Mouse (Mus musculus): ENCODE data around the gene Tusc2. TPM values are rescaled to one million over a fixed set of nuclear protein-coding genes. Genes with fewer than 3 reads are reported as not detected.

Tusc2 gene
- total RNA-seq, 1 experiment: 14.2 TPM

DNA sequence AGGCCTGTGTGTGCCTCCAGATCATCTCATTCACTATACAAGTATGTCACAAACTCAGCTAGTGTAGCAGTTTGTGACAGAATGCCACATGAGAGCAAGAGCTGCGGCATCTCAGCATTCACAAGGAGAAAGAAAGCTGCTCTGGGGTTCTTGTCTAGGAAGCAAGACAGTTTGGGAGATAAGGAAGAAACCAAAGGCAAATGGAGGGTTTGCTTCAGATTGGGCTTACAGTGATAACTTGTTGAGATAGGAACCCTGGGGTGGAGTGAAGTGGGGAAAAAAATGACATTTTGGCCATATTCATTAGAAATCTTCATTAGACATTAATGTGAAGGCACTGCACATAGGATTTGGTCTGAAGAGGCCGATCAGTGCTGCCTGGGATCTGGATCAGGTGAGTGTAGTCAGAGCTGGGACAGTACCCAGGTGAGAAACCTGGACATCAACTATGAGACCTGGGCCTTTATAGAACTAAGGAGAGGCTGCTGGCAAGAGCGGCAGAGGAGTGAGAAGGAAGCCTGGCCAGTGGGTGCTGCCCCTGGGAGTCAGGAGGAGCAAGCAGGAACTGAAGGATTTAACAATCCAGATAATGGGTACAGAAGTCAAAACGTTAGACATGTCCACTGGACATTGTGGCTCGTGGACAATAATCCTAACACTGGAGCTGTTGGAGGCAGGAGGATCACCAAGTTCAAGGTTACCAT is 10.2 kb upstream of the Tusc2 start:
- H3K4me3 ChIP-seq (ENCODE audit: insufficient read depth in 1 of 2, low read depth in 1 of 2, low read length in 2 of 2, poor library complexity in 1 of 2, severe bottlenecking in 1 of 2): peak overlapping the region in 1 of 2 experiments; percentile 61; a peak in 1 of 4 replicates
- peaks cover 9% of the 10 kb centered on the region for H3K36me3 ChIP-seq (ENCODE audit: control insufficient read depth, insufficient read depth, low read length, poor library complexity, severe bottlenecking)
- TF ChIP-seq ZNF384 (IDR thresholded peaks at IDR 0.05; ENCODE audit: low read depth, low read length) (no peak), CHD2 (IDR thresholded peaks at IDR 0.05; ENCODE audit: low read depth, low read length) (no peak), MAFK (IDR thresholded peaks at IDR 0.05; ENCODE audit: insufficient read depth, low read depth, low read length) (no peak), ZC3H11A (IDR thresholded peaks at IDR 0.05; ENCODE audit: borderline replicate concordance, low read depth, low read length) (no peak), HCFC1 (IDR thresholded peaks at IDR 0.05; ENCODE audit: borderline replicate concordance, insufficient read depth, low read length) (no peak)
- H3K9ac ChIP-seq (ENCODE audit: insufficient read depth, low read depth, low read length, poor library complexity, severe bottlenecking): no peak overlapping the region
- no peaks in the 10 kb centered on the region for H3K9me3 ChIP-seq (ENCODE audit: control insufficient read depth, insufficient read depth, low read depth, low read length)
- DNase-seq (ENCODE audit: low read depth, low spot score): no peak
- peaks cover 0 to 14% of the 10 kb centered on the region in 2 experiments; a peak in 1 of 4 replicates for H3K4me1 ChIP-seq (ENCODE audit: control insufficient read depth in 2 of 2, insufficient read depth in 2 of 2, low read length in 2 of 2, poor library complexity in 1 of 2)
- in situ Hi-C loops (cut with MboI; ENCODE audit: low sequenced_read_pairs in 2 of 2, unreplicated experiment in 2 of 2): no loop called here
- H3K27ac ChIP-seq (ENCODE audit: insufficient read depth, low read depth, low read length, poor library complexity, severe bottlenecking): no peak overlapping the region

DNA sequence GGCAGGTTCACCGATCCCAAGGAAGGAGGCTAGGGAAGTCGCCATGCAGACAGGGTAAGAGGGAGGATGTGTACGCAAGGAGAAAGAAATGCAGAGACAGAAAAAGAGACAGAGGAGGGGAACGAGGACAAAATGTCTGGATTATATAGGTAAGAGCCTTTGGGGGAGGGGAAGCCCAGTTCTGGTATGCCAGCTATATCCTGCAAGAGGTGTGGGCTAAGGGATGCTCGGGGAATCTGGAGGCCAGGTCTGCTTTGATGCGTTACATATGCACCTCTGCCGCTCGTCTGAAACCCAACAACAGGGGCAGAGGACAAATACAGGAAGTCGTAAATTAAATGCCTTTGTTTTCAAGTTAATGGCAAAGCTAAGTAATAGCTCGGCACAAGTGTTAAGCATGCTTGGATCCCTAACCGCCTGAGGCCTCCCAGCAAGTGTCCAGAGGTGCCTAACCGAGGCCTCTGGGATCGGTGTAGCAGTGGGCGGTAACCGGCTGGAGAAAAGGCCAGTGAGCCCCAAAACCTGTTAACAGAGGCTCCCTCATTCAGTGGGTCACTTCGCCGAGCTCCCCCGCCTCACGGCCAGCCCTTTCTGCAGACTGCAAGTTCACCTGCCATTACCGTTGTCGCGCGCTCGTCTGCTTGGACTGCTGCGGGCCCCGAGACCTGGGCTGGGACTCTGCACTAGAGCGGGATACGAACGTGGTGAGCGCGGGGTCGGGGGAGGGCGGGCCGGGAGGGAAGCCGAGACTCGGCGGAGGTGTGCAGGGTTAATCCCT is 9.3 kb upstream of the Tusc2 start:
- TF ChIP-seq HCFC1 (IDR thresholded peaks at IDR 0.05; ENCODE audit: borderline replicate concordance, insufficient read depth, low read length) (no peak), ZC3H11A (IDR thresholded peaks at IDR 0.05; ENCODE audit: borderline replicate concordance, low read depth, low read length) (no peak), MAFK (IDR thresholded peaks at IDR 0.05; ENCODE audit: insufficient read depth, low read depth, low read length) (no peak), ZNF384 (IDR thresholded peaks at IDR 0.05; ENCODE audit: low read depth, low read length) (no peak), CHD2 (IDR thresholded peaks at IDR 0.05; ENCODE audit: low read depth, low read length) (no peak)
- Histone ChIP-seq H3K9ac (ENCODE audit: insufficient read depth, low read depth, low read length, poor library complexity, severe bottlenecking) (peak overlapping the region; percentile 69), H3K36me3 (ENCODE audit: control insufficient read depth, insufficient read depth, low read length, poor library complexity, severe bottlenecking) (peaks cover 12% of the 10 kb centered on the region), H3K27ac (ENCODE audit: insufficient read depth, low read depth, low read length, poor library complexity, severe bottlenecking) (peak overlapping the region; percentile 4; the same call in 1 of the 2 replicates), H3K4me3 (ENCODE audit: insufficient read depth in 1 of 2, low read depth in 1 of 2, low read length in 2 of 2, poor library complexity in 1 of 2, severe bottlenecking in 1 of 2) (peak overlapping the region; percentile 61 to 67), H3K4me1 (ENCODE audit: control insufficient read depth in 2 of 2, insufficient read depth in 2 of 2, low read length in 2 of 2, poor library complexity in 1 of 2) (peaks cover 0 to 14% of the 10 kb centered on the region in 2 experiments; a peak in 1 of 4 replicates), H3K9me3 (ENCODE audit: control insufficient read depth, insufficient read depth, low read depth, low read length) (no peaks in the 10 kb centered on the region)
- DNase-seq (ENCODE audit: low read depth, low spot score): no peak
- in situ Hi-C loops (cut with MboI; ENCODE audit: low sequenced_read_pairs in 2 of 2, unreplicated experiment in 2 of 2): no loop called here

DNA sequence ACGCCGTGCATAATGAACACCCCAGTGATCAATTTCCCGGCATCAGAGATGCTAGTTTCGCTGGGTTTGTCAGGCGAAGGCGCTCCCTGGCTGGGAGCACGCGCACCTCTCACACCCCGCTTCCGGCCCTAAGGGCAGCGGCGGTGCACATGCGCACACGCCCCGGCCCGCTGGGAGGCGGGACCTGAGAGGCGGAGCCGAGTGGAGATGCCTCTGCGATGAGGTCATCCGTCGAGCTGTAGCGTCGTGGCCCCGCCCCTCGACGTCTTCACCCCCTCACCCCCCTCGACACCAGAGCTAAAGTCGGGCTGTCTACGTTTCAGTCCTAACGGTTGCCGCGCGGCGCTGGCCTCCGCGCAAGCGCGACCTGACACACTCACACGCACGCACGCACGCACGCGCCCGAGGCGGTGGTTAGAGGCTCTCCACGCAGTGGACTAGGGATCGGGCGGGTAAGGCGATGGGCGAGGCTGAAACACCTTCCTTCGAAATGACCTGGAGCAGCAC is 8.7 kb upstream of the Tusc2 start:
- peak; percentile 94 for DNase-seq (ENCODE audit: low read depth, low spot score)
- H3K4me1 ChIP-seq (ENCODE audit: control insufficient read depth in 2 of 2, insufficient read depth in 2 of 2, low read length in 2 of 2, poor library complexity in 1 of 2): peaks cover 0 to 13% of the 10 kb centered on the region in 2 experiments; a peak in 1 of 4 replicates
- H3K9me3 ChIP-seq (ENCODE audit: control insufficient read depth, insufficient read depth, low read depth, low read length): no peaks in the 10 kb centered on the region

DNA sequence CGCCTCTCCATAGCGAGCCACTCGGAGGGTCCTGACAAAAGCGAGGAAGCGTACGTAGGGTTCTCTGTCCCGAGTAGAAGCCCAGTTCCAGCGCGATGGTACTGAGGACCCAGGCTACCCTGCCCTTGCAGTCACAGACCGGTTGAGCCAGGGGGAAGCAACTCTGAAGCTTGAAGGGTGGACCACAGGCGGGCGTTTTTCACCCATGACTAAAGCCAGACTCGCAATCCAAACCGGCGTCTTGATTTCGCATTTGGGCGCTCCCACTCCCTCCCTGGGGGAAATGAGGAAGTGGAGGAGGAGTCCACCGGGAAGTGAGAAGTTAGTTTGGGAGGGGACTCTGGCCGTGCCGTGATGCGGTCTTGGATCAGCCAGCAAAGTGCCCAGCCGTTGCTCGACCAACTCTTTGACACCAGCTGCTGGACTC is 8.0 kb upstream of the Tusc2 start:
- Histone ChIP-seq H3K27ac (ENCODE audit: insufficient read depth, low read depth, low read length, poor library complexity, severe bottlenecking) (peak overlapping the region; percentile 57), H3K4me3 (ENCODE audit: insufficient read depth in 1 of 2, low read depth in 1 of 2, low read length in 2 of 2, poor library complexity in 1 of 2, severe bottlenecking in 1 of 2) (peak overlapping the region; percentile 64 to 80), H3K9me3 (ENCODE audit: control insufficient read depth, insufficient read depth, low read depth, low read length) (no peaks in the 10 kb centered on the region), H3K4me1 (ENCODE audit: control insufficient read depth in 2 of 2, insufficient read depth in 2 of 2, low read length in 2 of 2, poor library complexity in 1 of 2) (peaks cover 0 to 12% of the 10 kb centered on the region in 2 experiments; a peak in 1 of 4 replicates), H3K9ac (ENCODE audit: insufficient read depth, low read depth, low read length, poor library complexity, severe bottlenecking) (peak overlapping the region; percentile 81), H3K36me3 (ENCODE audit: control insufficient read depth, insufficient read depth, low read length, poor library complexity, severe bottlenecking) (peaks cover 16% of the 10 kb centered on the region)
- DNase-seq (ENCODE audit: low read depth, low spot score): no peak
- TF ChIP-seq CHD2 (IDR thresholded peaks at IDR 0.05; ENCODE audit: low read depth, low read length) (no peak), ZC3H11A (IDR thresholded peaks at IDR 0.05; ENCODE audit: borderline replicate concordance, low read depth, low read length) (no peak), ZNF384 (IDR thresholded peaks at IDR 0.05; ENCODE audit: low read depth, low read length) (no peak), MAFK (IDR thresholded peaks at IDR 0.05; ENCODE audit: insufficient read depth, low read depth, low read length) (no peak), HCFC1 (IDR thresholded peaks at IDR 0.05; ENCODE audit: borderline replicate concordance, insufficient read depth, low read length) (no peak)
- in situ Hi-C loops (cut with MboI; ENCODE audit: low sequenced_read_pairs in 2 of 2, unreplicated experiment in 2 of 2): no loop called here

More for the DNA sequence above, 8.7 kb upstream of the Tusc2 start:
- Histone ChIP-seq H3K4me3 (ENCODE audit: insufficient read depth in 1 of 2, low read depth in 1 of 2, low read length in 2 of 2, poor library complexity in 1 of 2, severe bottlenecking in 1 of 2) (peak overlapping the region; percentile 64 to 80), H3K27ac (ENCODE audit: insufficient read depth, low read depth, low read length, poor library complexity, severe bottlenecking) (peak overlapping the region; percentile 57), H3K36me3 (ENCODE audit: control insufficient read depth, insufficient read depth, low read length, poor library complexity, severe bottlenecking) (peaks cover 16% of the 10 kb centered on the region), H3K9ac (ENCODE audit: insufficient read depth, low read depth, low read length, poor library complexity, severe bottlenecking) (peak overlapping the region; percentile 81)
- no peak for TF ChIP-seq CHD2 (IDR thresholded peaks at IDR 0.05; ENCODE audit: low read depth, low read length)
- 0 out of 2 replicates have a peak, but pooled peaks have one; percentile 37 for TF ChIP-seq HCFC1 (IDR thresholded peaks at IDR 0.05; ENCODE audit: borderline replicate concordance, insufficient read depth, low read length)
- no peak for TF ChIP-seq ZNF384 (IDR thresholded peaks at IDR 0.05; ENCODE audit: low read depth, low read length)
- no peak for TF ChIP-seq MAFK (IDR thresholded peaks at IDR 0.05; ENCODE audit: insufficient read depth, low read depth, low read length)
- TF ChIP-seq ZC3H11A (IDR thresholded peaks at IDR 0.05; ENCODE audit: borderline replicate concordance, low read depth, low read length): no peak
- in situ Hi-C loops (cut with MboI; ENCODE audit: low sequenced_read_pairs in 2 of 2, unreplicated experiment in 2 of 2): no loop called here
